Mouse (Mus musculus) bone marrow, adult 2 months (tissue): ENCODE measurements around the gene Glb1l.
A peak's percentile ranks its signal among the peaks of the same experiment; 100 is the strongest.

Experiments used
- CTCF ChIP-seq: fragments of 200-500 bp; IDR thresholded peaks from 2 replicates; pipeline ENCODE4 v1.5.1; 2011; ENCODE audit warnings: low read length, control low read depth; ENCODE audit not compliant: control insufficient read depth, insufficient read depth
- POLR2A ChIP-seq: fragments of 200-500 bp; IDR thresholded peaks from 2 replicates; pipeline ENCODE4 v1.6.1; 2011; ENCODE audit warnings: low read depth, mild to moderate bottlenecking, control low read depth, low read length, borderline replicate concordance; ENCODE audit not compliant: control insufficient read depth

- TF ChIP-seq CTCF (no peak), POLR2A (peak; percentile 71; the same call in 1 of the 2 replicates)
These were observed 41.8 kb downstream of the Glb1l start, which contains the start of gene Zfand2b for GRCm38 (mm10) chr1:75168472-75169464.
